Mouse (Mus musculus): ENCODE measurements at regions not wholly inside any gene's neighbourhood (a gene's known extent, or its start where the extent isn't known, plus 50 kb on each side); places are given as distances from the start of the nearest gene placed in this dataset.

- no peak for DNase-seq (ENCODE audit: low spot score in 2 of 2)
Observed at GRCm38 (mm10) chr2:159645861-159646260, 688.1 kb downstream of the Gm826 start.

- DNase-seq (ENCODE audit: low spot score in 2 of 2) = no peak
Observed at GRCm38 (mm10) chr2:159646595-159646994, 687.4 kb downstream of the Gm826 start.

GRCm38 (mm10) chr2:159652243-159652642 is 681.7 kb downstream of the Gm826 start:
- no peak for DNase-seq (ENCODE audit: low spot score in 2 of 2)

GRCm38 (mm10) chr2:159676845-159677244 is 657.1 kb downstream of the Gm826 start:
- no peak for DNase-seq (ENCODE audit: low spot score in 2 of 2)

GRCm38 (mm10) chr2:159680641-159681040 is 653.3 kb downstream of the Gm826 start:
- DNase-seq (ENCODE audit: low spot score in 2 of 2) = no peak

GRCm38 (mm10) chr2:159703100-159703499 is 630.9 kb downstream of the Gm826 start:
- DNase-seq (ENCODE audit: low spot score in 2 of 2) = no peak

GRCm38 (mm10) chr2:159708141-159708540 is 625.8 kb downstream of the Gm826 start:
- no peak for DNase-seq (ENCODE audit: low spot score in 2 of 2)

- no peak for DNase-seq (ENCODE audit: low spot score in 2 of 2)
Observed at GRCm38 (mm10) chr2:159714633-159715032, 619.3 kb downstream of the Gm826 start.

- DNase-seq (ENCODE audit: low spot score in 2 of 2) = peak; percentile 26 to 63
Observed at GRCm38 (mm10) chr2:159718738-159719137, 615.2 kb downstream of the Gm826 start.

GRCm38 (mm10) chr2:159725158-159726076 is 608.5 kb downstream of the Gm826 start:
- no peak for DNase-seq (ENCODE audit: low spot score in 2 of 2)

- no peak for DNase-seq (ENCODE audit: low spot score in 2 of 2)
Observed at GRCm38 (mm10) chr2:159729301-159729700, 604.7 kb downstream of the Gm826 start.

GRCm38 (mm10) chr2:159730221-159730620 is 603.7 kb downstream of the Gm826 start:
- DNase-seq (ENCODE audit: low spot score in 2 of 2) = no peak

GRCm38 (mm10) chr2:159731305-159731704 is 602.7 kb downstream of the Gm826 start:
- no peak for DNase-seq (ENCODE audit: low spot score in 2 of 2)

GRCm38 (mm10) chr2:159732413-159732812 is 601.5 kb downstream of the Gm826 start:
- DNase-seq (ENCODE audit: low spot score in 2 of 2) = no peak

- no peak for DNase-seq (ENCODE audit: low spot score in 2 of 2)
Observed at GRCm38 (mm10) chr2:159734576-159734975, 599.4 kb downstream of the Gm826 start.

- DNase-seq (ENCODE audit: low spot score in 2 of 2) = peak in 1 of 2 experiments; percentile 36
Observed at GRCm38 (mm10) chr2:159755541-159756011, 578.4 kb downstream of the Gm826 start.

- peak in 1 of 2 experiments; percentile 12 for DNase-seq (ENCODE audit: low spot score in 2 of 2)
Observed at GRCm38 (mm10) chr2:159760806-159761205, 573.2 kb downstream of the Gm826 start.

GRCm38 (mm10) chr2:159763115-159763514 is 570.8 kb downstream of the Gm826 start:
- no peak for DNase-seq (ENCODE audit: low spot score in 2 of 2)
